Mouse (Mus musculus) thymus, adult 2 months (tissue): ENCODE results near the gene Prkacb.

Experiments
- CTCF ChIP-seq: fragments of 200-500 bp; IDR thresholded peaks from 2 replicates; pipeline ENCODE4 v1.5.1; 2012; ENCODE audit warnings: mild to moderate bottlenecking, control low read depth, low read length, moderate library complexity, borderline replicate concordance; ENCODE audit not compliant: control insufficient read depth, poor library complexity, insufficient read depth; ENCODE audit errors: extremely low read depth
- POLR2A ChIP-seq: fragments of 200-500 bp; IDR thresholded peaks from 2 replicates; pipeline ENCODE4 v1.6.1; 2012; ENCODE audit warnings: mild to moderate bottlenecking, low read length, control low read depth, moderate library complexity; ENCODE audit not compliant: control insufficient read depth, poor library complexity, insufficient read depth; ENCODE audit errors: extremely low read depth

- TF ChIP-seq CTCF = no peak
- TF ChIP-seq POLR2A = no peak
Observed at GRCm38 (mm10) chr3:146766701-146767181, 46.0 kb downstream of the Prkacb start.
